Mouse (Mus musculus): ENCODE measurements around the gene Ttc33.

- TF ChIP-seq CTCF (IDR thresholded peaks at IDR 0.05; ENCODE audit: control insufficient read depth, insufficient read depth, insufficient replicate concordance, low read depth, low read length) (no peak), POLR2A (IDR thresholded peaks at IDR 0.05; ENCODE audit: control insufficient read depth, low read depth, low read length) (no peak)
Measured at GRCm38 (mm10) chr15:5157386-5157785, 27.9 kb upstream of the Ttc33 start.
